Mouse (Mus musculus) cerebellum, adult 11 months (tissue): Measurements from ENCODE around the gene Mrs2.

ENCODE experiments used
- DNase-seq: peaks from one replicate; pipeline ENCODE4 v3.0.0; 2022

The Mrs2 gene

DNA sequence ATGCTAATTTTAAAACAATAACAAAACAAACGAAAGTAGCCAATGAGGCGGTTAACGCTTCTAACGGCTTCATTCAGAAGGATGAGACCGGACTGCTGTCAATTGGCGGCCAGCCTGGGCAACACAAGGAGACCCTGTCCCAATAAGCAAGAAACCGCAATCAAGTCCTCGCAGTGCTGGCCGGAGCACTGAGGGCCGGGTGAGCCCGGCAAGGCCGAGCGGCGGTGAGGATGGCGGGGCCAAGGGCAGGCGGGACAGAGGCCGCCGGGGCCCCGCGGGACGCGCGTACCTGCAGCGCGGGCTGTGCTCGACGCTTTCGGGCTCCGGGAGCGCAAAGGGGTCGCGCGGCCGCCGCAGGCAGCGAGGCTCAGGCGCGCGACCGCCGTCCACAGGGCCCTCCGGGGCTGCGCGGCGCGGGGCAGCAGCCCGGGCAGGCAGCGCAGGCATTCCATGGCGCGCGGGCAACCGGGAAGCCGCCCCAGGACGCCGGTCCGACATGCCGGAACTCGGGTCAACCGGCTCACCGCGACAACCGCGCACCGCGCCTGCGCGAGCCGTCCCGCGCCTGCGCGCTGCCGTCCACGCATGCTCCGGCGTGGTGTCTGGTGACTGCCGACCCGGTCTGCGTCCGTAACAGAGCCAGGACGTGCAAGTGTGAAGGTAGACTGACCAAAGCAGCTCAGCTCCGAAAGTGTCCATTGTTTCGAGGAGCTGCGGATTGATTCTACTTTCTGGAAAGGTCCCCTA is at the start of gene Mrs2:
Gene Mrs2 (minus strand): TSS at position 587 of the 747 bp plus-strand sequence.
- DNase-seq, result peak; percentile 89

DNA sequence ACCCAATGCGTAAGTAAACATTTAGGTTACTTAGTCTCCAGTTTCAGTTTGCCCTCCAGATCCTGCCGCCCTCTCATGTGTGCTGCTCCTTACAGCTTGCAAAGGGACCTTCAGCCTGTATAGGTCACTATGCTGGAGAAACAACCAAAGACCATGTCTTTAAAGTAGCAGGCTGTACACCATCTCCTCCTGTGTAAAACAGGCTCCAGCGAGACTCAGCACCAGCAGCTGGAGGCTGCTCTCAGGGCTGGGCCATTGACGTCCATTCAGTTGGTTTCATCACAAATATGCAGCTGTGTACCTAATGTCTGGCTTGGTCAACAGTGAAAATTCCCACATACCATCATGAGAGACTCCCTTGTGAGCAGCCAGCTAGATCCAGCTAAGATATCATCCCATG is 49.6 kb upstream of the Mrs2 start:
- no peak for DNase-seq

DNA sequence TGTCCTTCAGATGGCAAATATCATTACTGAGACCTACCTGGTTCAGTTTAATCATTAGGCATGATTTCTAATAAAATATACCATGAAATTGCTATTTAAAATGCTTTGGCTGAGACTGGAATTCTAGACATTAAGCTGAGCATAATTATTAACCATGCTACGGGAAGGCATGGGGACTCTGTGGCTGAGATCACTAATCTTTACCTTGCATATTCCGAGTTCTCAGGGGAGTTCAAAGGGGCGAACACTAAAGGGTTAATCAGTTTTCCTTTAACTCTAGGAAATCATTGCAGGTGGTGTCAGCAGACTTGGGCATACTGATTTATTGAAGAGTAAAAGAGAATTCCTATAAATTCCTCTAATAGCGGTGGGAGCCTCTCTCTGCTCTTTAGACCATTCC is 47.0 kb upstream of the Mrs2 start:
- DNase-seq, result no peak

DNA sequence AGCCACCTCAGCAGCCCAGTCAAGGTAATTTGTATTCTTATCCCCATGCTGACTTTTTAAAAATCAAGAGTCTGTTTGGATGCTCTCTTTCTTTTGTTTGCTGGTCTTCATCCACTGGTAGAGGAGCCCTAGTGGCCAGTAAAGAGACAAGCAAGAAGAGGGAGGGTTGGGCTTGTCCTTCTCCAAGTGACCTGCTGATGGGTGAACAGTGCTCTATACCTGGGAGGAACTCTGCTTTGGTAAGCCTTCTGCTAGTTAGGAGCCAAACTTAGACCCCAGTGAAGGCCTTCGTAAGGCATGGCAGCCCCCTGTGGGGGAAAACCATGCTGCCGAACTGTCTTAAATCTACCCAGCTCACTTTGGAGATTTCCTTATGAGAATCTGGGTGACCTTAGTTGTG is 46.5 kb upstream of the Mrs2 start:
- DNase-seq, result no peak

DNA sequence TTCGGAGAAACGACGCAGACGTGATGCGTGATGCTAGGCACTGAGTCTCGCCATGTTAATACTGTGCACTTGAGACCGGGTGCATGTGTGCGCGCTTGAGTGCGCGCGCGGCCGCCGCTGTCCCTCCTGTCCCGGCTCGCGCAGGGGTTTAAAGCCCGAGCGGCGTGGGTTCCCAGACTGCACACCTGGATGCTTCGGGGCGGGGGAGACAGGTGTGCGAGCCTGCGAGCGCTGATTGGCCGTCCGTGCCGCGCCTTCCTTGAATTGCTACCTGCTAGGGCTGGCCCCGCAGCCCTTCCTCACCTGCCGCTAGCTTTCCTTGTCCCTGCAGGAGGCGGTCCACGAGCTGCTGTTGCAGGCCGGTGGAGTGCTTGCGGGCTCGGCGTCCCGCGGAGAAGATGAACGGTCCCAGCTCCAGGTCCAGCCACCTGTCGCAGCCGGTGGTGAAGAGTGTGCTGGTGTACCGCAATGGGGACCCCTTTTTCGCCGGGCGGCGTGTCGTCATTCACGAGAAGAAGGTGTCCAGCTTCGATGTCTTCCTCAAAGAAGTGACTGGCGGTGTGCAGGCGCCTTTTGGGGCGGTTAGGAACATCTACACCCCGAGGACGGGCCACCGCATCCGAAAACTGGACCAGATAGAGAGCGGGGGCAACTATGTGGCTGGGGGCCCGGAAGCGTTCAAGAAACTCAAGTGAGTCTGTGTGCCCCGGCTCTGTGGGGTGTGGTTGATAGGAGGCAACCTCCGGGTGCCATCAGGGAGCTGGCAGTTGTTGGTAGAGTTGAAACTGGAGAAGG is 35.9 kb upstream of the Mrs2 start, which contains the start of gene Dcdc2a:
Gene Dcdc2a (plus strand): TSS at position 132 of the 795 bp plus-strand sequence.
- DNase-seq, result peak; percentile 2

DNA sequence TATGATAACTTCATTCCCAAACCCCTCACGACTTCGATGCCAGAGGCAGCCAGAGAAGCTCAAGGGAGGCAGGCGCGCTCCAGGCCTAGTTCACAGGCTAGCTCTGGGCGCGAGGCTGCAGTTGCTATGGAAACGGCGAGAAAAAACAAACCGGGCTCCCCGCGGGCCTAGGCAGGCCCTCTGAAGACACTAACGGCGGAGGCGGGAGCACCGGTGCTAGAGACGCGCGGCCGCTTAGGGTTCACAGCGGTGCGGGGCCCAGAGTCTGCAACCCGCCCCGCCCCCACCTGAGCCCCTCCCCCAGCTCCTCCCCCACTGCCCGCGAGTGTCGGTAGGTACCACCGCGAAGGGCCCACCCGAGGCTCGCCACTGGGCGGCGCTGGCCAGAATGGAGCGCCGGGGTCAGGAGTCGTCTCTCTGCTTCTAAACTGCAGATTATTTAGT is 35.0 kb upstream of the Mrs2 start:
- peak; percentile 19 for DNase-seq

DNA sequence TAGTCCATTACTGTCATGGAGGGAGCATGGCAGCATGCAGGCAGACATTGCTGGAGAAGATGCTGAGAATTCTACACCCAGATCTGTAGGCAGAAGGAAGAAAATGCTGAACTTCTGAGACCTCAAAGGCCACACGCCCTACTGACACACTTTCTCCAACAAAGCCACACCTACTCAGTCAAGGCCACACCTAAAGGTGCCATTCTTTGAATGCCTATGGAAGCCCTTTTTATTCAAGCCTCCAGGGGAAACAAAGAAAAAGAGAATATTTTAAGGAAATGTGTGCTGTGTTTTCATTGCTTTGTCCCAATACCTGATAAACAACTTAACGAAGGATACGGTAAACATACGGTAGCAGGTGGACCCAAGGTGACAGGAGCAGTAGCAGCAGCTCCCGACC is 32.5 kb upstream of the Mrs2 start:
- DNase-seq, result no peak

DNA sequence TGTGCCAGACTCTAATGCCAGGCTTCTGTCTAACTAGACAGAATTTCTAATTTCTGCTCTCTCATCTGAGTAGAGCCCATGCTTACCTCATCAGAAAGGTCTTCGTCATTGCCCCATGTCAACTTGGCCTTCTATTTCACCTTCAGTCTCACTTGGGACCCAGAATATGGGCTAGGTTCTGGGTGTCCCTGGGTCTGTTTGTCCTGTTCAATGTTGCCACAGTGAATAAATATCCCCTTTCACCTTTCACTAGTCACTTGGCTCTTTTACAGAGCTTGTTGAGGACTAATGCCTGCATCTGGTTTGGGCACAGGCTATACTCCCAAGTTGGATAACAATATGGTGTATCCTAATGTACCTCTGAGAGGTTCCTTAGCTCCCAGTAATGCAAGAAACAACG is 19.3 kb upstream of the Mrs2 start:
- DNase-seq, result no peak

DNA sequence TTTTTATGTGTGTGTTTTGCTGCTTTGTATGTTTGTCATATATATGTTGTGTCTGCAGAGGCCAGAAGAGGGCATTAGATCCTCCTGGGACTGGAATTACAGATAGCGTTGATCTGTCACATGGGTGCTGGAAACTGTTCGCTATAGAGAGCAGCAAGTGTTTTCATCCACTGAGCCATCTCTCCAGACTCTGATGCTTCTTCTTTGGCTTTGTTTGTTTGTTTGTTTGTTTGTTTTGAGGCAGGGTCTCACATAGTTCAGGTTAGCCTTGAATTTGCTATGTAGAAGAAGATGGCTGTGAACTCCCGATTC is 6.9 kb upstream of the Mrs2 start:
- no peak for DNase-seq

DNA sequence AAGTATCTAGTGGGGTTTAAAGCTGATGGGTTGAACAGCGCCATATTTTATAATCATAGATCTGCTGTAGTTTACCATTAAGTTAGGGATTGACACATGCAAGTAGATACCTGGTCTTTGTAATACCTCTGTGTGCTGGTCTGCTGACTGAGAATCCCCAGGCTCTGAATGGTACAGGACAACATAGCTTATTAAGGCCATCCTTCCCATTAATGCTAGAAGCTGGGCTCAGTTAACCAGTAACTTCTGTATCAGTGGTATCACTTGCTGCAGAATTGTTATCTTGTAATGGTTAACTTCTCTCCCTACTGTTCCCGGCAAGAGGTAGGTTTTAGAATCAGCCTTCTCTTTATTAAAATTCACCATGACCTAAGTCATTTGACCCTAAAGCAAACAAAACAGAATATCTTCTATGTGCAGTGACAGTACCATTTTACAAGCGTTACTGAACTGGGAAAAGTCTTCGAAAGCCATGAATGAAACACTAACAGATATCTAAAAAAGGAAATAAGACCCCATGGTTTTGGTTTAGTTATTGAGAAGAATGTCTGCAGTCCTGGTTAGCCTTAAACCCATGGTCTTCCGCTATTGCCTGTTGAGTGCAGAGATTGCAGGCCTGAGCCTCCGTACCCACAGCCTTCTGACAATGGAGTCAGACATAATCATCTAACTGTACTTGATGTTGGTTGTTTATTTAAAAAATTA is 6.4 kb upstream of the Mrs2 start:
- DNase-seq, result no peak

DNA sequence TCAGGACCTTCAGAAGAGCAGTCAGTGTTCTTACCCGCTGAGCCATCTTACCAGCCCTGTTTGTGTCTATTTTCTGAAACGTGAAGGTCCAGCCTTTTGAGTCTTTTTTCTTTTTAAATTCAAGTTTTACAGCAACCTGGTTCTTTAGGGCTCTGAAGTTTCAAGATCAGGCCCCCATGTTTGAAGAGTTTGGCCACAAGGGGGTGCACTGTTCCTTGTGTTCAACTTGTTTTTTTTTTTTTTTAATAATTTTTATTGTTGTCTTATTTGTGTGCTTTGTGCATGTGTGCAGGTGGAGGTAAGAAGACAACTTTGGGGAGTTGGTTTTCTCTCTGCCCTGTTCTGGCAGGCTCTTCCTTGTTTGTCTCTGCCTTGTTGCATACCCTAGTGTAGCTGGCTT is 4.5 kb upstream of the Mrs2 start:
- DNase-seq, result no peak

DNA sequence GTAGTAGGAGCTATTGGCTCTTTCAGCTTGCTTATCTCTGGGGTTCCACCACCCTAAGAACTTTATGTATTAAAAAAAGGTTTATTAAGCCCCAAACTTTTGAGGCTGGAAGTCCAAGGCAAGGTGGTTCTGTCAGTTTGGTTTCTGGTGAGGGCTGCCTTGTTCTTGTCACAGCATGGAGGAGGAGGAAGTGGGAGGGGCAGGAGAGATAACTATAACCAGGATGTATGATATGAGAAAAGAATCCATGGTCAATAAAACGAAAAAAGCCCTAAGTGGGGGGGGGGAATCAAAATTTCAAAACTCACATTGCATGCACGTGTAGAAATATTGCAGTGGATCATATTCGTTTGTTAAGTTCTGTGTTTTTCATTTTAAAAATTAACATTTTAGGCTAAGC is 3.0 kb upstream of the Mrs2 start:
- no peak for DNase-seq

DNA sequence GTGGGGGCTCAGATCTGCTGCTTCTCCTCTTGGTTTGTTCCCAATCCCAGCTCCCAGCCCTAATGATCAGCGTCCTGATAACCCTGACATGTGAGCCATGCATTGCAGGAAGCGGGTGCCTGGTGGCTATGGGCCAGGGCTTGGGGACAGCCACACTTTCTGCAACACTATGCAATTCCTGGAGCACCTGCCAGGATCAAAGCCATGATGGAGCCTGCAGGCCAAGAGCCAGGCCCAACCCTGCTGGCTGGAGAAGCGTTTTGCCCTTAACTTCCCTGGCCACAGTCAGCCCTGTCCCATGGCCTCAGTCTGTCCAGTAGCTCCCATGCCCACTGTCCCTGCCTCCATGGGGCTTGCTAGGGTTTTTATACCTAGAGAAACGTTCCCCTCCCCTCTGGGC is 2.2 kb upstream of the Mrs2 start:
- no peak for DNase-seq

DNA sequence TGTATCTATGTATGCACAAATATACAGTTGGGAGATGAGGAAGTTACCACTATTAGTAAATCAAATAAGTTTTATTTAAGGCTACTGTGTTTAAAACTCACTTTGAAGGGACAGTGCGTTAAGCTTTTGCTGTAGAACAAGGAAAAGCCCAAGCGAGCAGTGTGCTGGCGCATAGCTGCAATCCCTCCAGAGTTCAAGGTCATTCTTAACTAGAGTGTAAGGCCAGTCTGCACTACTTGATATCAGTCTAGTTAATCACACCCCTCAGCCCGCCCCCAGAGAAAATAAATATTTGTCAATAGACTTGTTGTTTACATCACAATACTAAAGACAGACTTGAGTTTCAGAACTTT is 337 bp upstream of the Mrs2 start:
- no peak for DNase-seq

DNA sequence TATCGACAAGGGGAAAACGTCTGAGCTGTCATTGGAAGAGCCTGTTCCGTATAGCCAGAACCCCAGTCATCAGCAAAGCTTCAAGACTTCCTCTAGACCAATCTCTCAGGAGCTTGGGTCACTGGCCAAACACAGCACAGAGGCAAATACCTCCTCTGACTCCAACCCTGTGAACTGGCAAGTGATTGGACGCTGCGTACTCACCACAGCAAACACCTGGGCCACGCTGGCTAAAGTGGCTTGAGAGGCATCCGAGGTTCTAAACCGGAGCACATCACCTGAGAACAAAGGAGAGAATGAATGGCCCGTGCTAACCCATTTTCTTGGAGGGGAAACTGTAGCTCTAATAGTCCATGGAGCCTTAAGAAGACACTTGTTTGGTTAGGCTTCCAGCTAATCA is 1.9 kb downstream of the Mrs2 start:
- DNase-seq, result no peak

DNA sequence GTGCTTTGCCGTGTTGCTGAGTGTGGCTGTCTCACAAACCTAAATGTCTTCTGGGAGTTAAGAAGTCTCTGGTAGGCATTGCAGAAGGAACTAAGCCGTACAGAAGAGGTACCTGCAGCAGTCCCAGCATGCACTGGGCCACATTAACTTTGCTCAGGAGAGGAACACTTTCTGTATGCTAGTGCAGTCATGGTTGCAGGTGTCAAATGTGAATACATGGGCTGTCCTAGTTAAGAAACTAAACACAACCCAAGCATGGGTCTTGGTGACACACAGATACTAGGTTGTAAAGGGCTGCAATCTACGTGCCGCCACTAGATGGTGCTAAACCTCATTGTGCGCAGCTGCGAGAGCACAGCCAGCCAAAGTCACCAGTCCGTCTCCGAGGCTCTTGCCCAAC is 13.1 kb downstream of the Mrs2 start:
- no peak for DNase-seq

DNA sequence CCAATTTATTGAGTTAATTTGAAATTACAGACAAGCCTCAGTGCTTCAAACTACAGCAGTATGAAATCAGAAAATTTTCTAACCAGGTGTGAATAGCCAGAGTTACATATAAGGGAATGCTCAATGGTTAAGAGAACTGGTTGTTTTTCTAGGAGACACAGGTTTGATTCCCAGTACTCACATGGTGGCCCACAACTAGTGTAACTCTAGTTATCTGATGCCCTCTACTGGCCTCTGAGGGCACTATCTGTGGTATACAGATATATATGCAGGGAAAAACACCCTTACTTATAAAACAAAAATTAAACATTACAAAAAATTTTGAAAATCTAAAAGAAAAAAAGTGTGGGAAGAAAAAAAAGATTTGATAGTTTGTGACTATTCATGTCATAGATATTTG is 17.2 kb downstream of the Mrs2 start:
- DNase-seq, result no peak

DNA sequence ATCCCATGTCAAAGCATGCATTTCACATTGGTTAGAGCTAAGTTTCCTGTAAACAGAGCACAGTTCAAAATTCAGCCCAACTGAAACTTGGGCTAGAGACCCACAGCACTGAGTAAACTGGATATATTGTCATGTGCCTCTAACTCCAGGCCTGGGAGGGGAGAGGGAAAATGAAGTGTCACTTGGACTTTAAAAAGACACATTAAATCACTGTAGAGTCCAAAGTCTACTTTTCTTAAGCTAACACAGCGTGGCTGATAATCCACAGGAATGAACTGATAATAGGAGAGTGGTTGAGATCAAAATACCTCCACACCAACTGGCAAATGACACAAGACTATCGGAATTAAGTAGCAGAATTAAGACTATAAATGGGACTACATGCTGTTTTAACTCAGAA is 20.6 kb downstream of the Mrs2 start:
- DNase-seq, result no peak

DNA sequence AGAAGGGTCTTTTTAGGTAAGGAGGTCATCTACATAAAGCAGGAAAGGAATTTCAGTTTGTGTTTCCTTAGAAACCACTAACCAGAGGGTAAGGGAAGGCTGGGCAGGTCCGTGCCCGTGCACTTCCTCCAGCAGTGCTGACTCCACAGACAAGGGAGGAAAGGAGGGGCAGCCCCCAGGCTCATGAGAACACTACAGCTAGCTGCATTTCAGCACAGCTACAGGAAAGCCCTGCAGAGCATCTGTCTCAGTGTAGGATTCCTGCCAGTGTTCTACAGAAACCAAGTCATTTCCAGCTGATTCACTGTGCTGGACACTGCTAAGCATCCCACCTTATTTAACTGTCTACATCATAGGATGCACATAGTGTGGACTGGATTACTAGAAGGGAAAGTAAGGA is 27.0 kb downstream of the Mrs2 start:
- no peak for DNase-seq

DNA sequence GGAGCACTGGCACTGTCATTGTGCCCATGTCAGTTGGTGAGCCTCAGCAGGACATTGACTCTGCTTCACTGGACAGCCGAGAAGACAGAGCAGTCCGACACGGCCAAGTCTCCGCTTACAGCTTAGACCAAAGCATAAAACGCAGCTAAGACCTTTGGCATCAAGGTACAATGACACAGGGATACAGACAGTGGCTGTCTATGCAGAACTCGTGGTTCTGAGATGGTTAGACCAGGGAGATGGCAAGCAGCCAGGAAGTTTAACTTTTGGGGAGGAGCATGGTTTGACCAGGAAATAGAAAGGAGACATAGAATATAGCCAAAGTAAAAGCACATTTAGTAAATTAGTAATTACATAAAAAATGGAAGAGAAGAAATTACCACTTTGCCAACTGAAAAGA is 31.2 kb downstream of the Mrs2 start:
- DNase-seq, result no peak

DNA sequence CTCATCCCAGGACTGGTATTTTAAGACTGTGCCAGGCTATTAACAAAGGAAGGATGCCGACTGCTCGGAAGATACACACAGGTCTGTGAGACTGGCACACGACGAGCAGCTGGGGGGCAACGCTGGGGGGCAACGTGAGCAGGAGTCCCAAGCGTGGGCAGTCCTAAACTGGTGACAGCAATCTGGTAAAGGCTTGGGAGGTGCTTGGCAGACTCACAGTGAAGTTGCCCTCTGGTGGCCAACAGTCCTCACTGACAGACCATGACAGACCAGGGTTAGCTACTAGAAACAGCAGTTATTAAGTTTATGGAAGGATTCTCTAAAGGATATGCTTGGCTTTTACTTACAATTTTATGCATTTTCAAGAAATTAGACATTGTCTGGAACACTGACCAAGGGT is 31.8 kb downstream of the Mrs2 start:
- peak; percentile 44 for DNase-seq

DNA sequence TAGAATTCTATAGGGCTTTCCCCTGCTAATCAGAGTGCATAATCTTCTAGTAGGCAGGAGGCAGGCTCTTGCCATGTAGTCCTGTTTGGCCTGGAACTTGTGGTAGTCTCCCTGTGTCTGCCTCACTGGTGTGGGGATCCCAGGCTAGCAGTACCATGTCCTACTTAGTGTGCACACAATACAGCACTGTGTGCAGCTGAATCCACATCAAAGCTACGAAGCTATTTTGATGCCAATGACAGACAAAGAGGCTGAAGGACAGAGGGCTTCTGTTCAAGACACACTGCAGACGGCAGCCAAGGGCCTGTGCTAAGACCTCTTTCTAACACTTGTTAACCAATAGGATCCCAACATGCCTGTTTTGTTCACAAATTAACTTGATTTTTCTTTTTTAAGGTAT is 34.7 kb downstream of the Mrs2 start:
- DNase-seq, result no peak

DNA sequence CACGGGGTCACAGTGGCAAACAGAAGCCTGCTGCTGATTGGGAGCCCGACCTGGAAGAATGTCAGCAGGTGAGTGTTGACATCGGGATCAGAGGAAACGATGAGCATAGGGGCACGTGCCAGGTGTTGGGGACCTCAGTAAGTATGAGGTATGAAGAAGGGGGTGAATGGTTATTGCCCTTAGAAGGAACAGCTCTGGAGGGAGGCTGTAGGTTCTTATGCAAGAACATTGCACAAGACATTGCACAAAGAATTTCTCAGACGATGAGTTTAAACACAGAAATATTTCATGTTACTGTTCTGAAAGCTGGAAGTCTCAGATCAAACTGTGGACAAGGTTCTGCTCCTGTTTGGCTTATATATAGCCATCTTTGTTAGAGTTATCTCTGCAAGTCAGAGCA is 39.1 kb downstream of the Mrs2 start:
- DNase-seq, result no peak

DNA sequence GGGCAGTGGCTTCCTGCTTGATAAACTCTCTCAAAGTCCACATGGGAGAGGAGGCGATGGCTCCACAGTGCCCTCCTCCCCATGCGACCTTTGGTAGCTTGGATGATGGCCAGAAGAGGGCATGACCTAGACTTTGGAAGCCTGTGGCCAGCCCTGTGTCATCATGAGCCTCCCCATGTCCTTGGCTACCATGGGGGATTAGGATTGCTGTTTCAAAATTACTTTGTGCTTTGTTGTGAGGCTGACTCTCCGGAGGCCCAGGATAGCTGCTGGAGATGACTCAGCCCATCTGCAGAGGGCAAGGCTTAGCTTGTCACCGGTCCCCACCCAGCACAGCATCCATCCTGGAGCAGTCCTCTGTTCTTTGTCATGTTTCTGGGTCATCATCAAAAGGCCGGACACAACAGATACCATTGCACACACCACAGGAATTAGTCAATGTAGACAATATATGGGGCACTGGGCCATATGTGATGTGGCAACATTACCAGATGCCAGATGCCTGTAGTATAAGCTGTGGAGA is 42.3 kb downstream of the Mrs2 start:
- no peak for DNase-seq
